Mouse (Mus musculus) hindbrain, embryonic 12.5 days (tissue): ENCODE measurements at regions not wholly inside any gene's neighbourhood (a gene's known extent, or its start where the extent isn't known, plus 50 kb on each side); places are given as distances from the start of the nearest gene placed in this dataset.

ENCODE experiments used
- ATAC-seq: fragments of 200-750 bp; cut with Nextera tagmentation; 2 replicates; pipeline ENCODE4 v1.8.0; 2017; ENCODE audit warnings: moderate TSS enrichment; ENCODE audit not compliant: low FRiP score
- H3K27ac ChIP-seq: fragments of 300-500 bp; sonication (generic); 2 replicates; pipeline ENCODE4 v1.5.1; 2016; ENCODE audit warnings: mild to moderate bottlenecking
- H3K27me3 ChIP-seq: fragments of 300-500 bp; sonication (generic); 2 replicates; pipeline ENCODE4 v1.6.1; 2016; ENCODE audit warnings: mild to moderate bottlenecking
- H3K36me3 ChIP-seq: fragments of 300-500 bp; sonication (generic); 2 replicates; pipeline ENCODE4 v1.6.1; 2016; ENCODE audit warnings: mild to moderate bottlenecking
- H3K4me1 ChIP-seq: fragments of 300-500 bp; sonication (generic); 2 replicates; pipeline ENCODE4 v1.6.1; 2016
- H3K4me2 ChIP-seq: fragments of 300-500 bp; sonication (generic); replicated peaks from 2 replicates; pipeline ENCODE4 v1.6.1; 2016; ENCODE audit warnings: mild to moderate bottlenecking
- H3K4me3 ChIP-seq: fragments of 300-500 bp; sonication (generic); 2 replicates; pipeline ENCODE4 v1.5.1; 2016; ENCODE audit warnings: mild to moderate bottlenecking
- H3K9ac ChIP-seq: fragments of 300-500 bp; sonication (generic); 2 replicates; pipeline ENCODE4 v1.6.1; 2016; ENCODE audit warnings: mild to moderate bottlenecking, moderate library complexity
- H3K9me3 ChIP-seq: fragments of 300-500 bp; sonication (generic); replicated peaks from 2 replicates; pipeline ENCODE4 v1.6.1; 2016; ENCODE audit warnings: mild to moderate bottlenecking
- WGBS: fragments of 180-500 bp; shearing (Covaris S2); methylation state at CpG from one replicate; pipeline ENCODE4 v1.1.7; 2016; 5-methylcytosine and 5-hydroxymethylcytosine counted together

- no peak for ATAC-seq
These were observed 156.6 kb upstream of the AI593442 start for GRCm38 (mm10) chr9:52836151-52836630.

GRCm38 (mm10) chr9:52835481-52836150 is 156.0 kb upstream of the AI593442 start:
- Histone ChIP-seq H3K4me1 (no peaks in the 10 kb centered on the region), H3K4me2 (no peak overlapping the region), H3K4me3 (no peak overlapping the region), H3K27me3 (no peaks in the 10 kb centered on the region), H3K36me3 (no peaks in the 10 kb centered on the region), H3K9me3 (no peaks in the 10 kb centered on the region), H3K27ac (no peak overlapping the region), H3K9ac (no peak overlapping the region)
- no peak for ATAC-seq
- 86% methylated on average over 8 of the region's 8 CpGs for WGBS

More at GRCm38 (mm10) chr9:52836151-52836630, 156.6 kb upstream of the AI593442 start:
- Histone ChIP-seq H3K4me3 (no peak overlapping the region), H3K4me1 (no peaks in the 10 kb centered on the region), H3K4me2 (no peak overlapping the region), H3K36me3 (no peaks in the 10 kb centered on the region), H3K9ac (no peak overlapping the region), H3K27me3 (no peaks in the 10 kb centered on the region), H3K27ac (no peak overlapping the region), H3K9me3 (no peaks in the 10 kb centered on the region)
- 82% methylated on average over 6 of the region's 6 CpGs for WGBS

GRCm38 (mm10) chr9:52826781-52827180 is 147.2 kb upstream of the AI593442 start:
- Histone ChIP-seq H3K27ac (no peak overlapping the region), H3K4me1 (no peaks in the 10 kb centered on the region), H3K4me2 (no peak overlapping the region), H3K9ac (no peak overlapping the region), H3K4me3 (no peak overlapping the region), H3K9me3 (no peaks in the 10 kb centered on the region), H3K36me3 (no peaks in the 10 kb centered on the region), H3K27me3 (no peaks in the 10 kb centered on the region)
- no peak for ATAC-seq
- 88% methylated on average over 1 of the region's 1 CpGs for WGBS

- no peaks in the 10 kb centered on the region for H3K4me1 ChIP-seq
- H3K36me3 ChIP-seq, result no peaks in the 10 kb centered on the region
- ATAC-seq, result no peak
These were observed 136.7 kb upstream of the AI593442 start for GRCm38 (mm10) chr9:52816309-52816708.

GRCm38 (mm10) chr9:52802969-52803368 is 123.4 kb upstream of the AI593442 start:
- Histone ChIP-seq H3K27me3 (no peaks in the 10 kb centered on the region), H3K4me2 (no peak overlapping the region), H3K4me3 (no peak overlapping the region), H3K4me1 (no peaks in the 10 kb centered on the region), H3K9ac (no peak overlapping the region), H3K27ac (no peak overlapping the region), H3K9me3 (no peaks in the 10 kb centered on the region), H3K36me3 (no peaks in the 10 kb centered on the region)
- whole genome bisulfite sequencing, result 95% methylated on average over 13 of the region's 13 CpGs
- ATAC-seq, result no peak

More at GRCm38 (mm10) chr9:52816309-52816708, 136.7 kb upstream of the AI593442 start:
- H3K27ac ChIP-seq, result no peak overlapping the region
- H3K27me3 ChIP-seq, result no peaks in the 10 kb centered on the region
- no peak overlapping the region for H3K4me2 ChIP-seq
- 86% methylated on average over 4 of the region's 4 CpGs for WGBS
- H3K9me3 ChIP-seq, result no peaks in the 10 kb centered on the region
- H3K9ac ChIP-seq, result no peak overlapping the region
- no peak overlapping the region for H3K4me3 ChIP-seq

GRCm38 (mm10) chr9:52801801-52802200 is 122.2 kb upstream of the AI593442 start:
- no peak for ATAC-seq
- 81% methylated on average over 5 of the region's 5 CpGs for WGBS
- Histone ChIP-seq H3K4me3 (no peak overlapping the region), H3K27me3 (no peaks in the 10 kb centered on the region), H3K4me2 (no peak overlapping the region), H3K27ac (no peak overlapping the region), H3K36me3 (no peaks in the 10 kb centered on the region), H3K4me1 (no peaks in the 10 kb centered on the region), H3K9ac (no peak overlapping the region), H3K9me3 (no peaks in the 10 kb centered on the region)

- Histone ChIP-seq H3K27ac (no peak overlapping the region), H3K4me3 (no peak overlapping the region), H3K9ac (no peak overlapping the region), H3K4me1 (no peaks in the 10 kb centered on the region), H3K27me3 (no peaks in the 10 kb centered on the region), H3K9me3 (no peaks in the 10 kb centered on the region), H3K4me2 (no peak overlapping the region), H3K36me3 (no peaks in the 10 kb centered on the region)
- no peak for ATAC-seq
- WGBS, result 76% methylated on average over 3 of the region's 3 CpGs
These were observed 120.9 kb upstream of the AI593442 start for GRCm38 (mm10) chr9:52800476-52800875.

- Histone ChIP-seq H3K9ac (no peak overlapping the region), H3K4me1 (no peaks in the 10 kb centered on the region), H3K4me2 (no peak overlapping the region), H3K27ac (no peak overlapping the region), H3K9me3 (no peaks in the 10 kb centered on the region), H3K27me3 (no peaks in the 10 kb centered on the region), H3K4me3 (no peak overlapping the region), H3K36me3 (no peaks in the 10 kb centered on the region)
- WGBS, result 72% methylated on average over 1 of the region's 1 CpGs
- ATAC-seq, result no peak
These were observed 113.0 kb upstream of the AI593442 start for GRCm38 (mm10) chr9:52792596-52792995.

- no peak overlapping the region for H3K9ac ChIP-seq
- H3K9me3 ChIP-seq, result no peaks in the 10 kb centered on the region
- H3K4me1 ChIP-seq, result no peaks in the 10 kb centered on the region
- H3K27ac ChIP-seq, result no peak overlapping the region
- no peak overlapping the region for H3K4me2 ChIP-seq
- WGBS, result 90% methylated on average over 3 of the region's 3 CpGs
- no peak for ATAC-seq
- no peaks in the 10 kb centered on the region for H3K36me3 ChIP-seq
- no peak overlapping the region for H3K4me3 ChIP-seq
- H3K27me3 ChIP-seq, result no peaks in the 10 kb centered on the region
These were observed 102.9 kb upstream of the AI593442 start for GRCm38 (mm10) chr9:52782520-52782919.

GRCm38 (mm10) chr9:52776542-52776941 is 97.0 kb upstream of the AI593442 start:
- H3K4me2 ChIP-seq, result no peak overlapping the region
- no peaks in the 10 kb centered on the region for H3K4me1 ChIP-seq
- H3K27ac ChIP-seq, result no peak overlapping the region
- 37% methylated on average over 6 of the region's 6 CpGs for WGBS
- no peaks in the 10 kb centered on the region for H3K36me3 ChIP-seq
- H3K9me3 ChIP-seq, result no peaks in the 10 kb centered on the region
- ATAC-seq, result no peak
- H3K9ac ChIP-seq, result no peak overlapping the region
- no peaks in the 10 kb centered on the region for H3K27me3 ChIP-seq
- no peak overlapping the region for H3K4me3 ChIP-seq

- H3K9me3 ChIP-seq, result no peaks in the 10 kb centered on the region
- no peak overlapping the region for H3K27ac ChIP-seq
- H3K9ac ChIP-seq, result no peak overlapping the region
- no peaks in the 10 kb centered on the region for H3K4me1 ChIP-seq
- H3K27me3 ChIP-seq, result no peaks in the 10 kb centered on the region
- WGBS, result 100% methylated on average over 1 of the region's 1 CpGs
- no peak overlapping the region for H3K4me2 ChIP-seq
- H3K4me3 ChIP-seq, result no peak overlapping the region
- H3K36me3 ChIP-seq, result no peaks in the 10 kb centered on the region
- ATAC-seq, result no peak
These were observed 95.7 kb upstream of the AI593442 start for GRCm38 (mm10) chr9:52775232-52775631.

GRCm38 (mm10) chr9:52768056-52768455 is 88.5 kb upstream of the AI593442 start:
- 87% methylated on average over 5 of the region's 5 CpGs for WGBS
- Histone ChIP-seq H3K27ac (no peak overlapping the region), H3K4me3 (no peak overlapping the region), H3K9me3 (no peaks in the 10 kb centered on the region), H3K4me1 (no peaks in the 10 kb centered on the region), H3K27me3 (no peaks in the 10 kb centered on the region), H3K4me2 (no peak overlapping the region), H3K9ac (no peak overlapping the region), H3K36me3 (no peaks in the 10 kb centered on the region)
- no peak for ATAC-seq

GRCm38 (mm10) chr9:52765809-52766208 is 86.2 kb upstream of the AI593442 start:
- Histone ChIP-seq H3K9me3 (no peaks in the 10 kb centered on the region), H3K27ac (no peak overlapping the region), H3K36me3 (no peaks in the 10 kb centered on the region), H3K4me2 (no peak overlapping the region), H3K4me3 (no peak overlapping the region), H3K9ac (no peak overlapping the region), H3K27me3 (no peaks in the 10 kb centered on the region), H3K4me1 (no peaks in the 10 kb centered on the region)
- no peak for ATAC-seq
- WGBS, result 51% methylated on average over 5 of the region's 5 CpGs
